Mouse (Mus musculus): ENCODE measurements at regions not wholly inside any gene's neighbourhood (a gene's known extent, or its start where the extent isn't known, plus 50 kb on each side); places are given as distances from the start of the nearest gene placed in this dataset.

- DNase-seq (ENCODE audit: low spot score in 2 of 2): no peak
- intact Hi-C loops (cut with DNase I): no loop called here
Observed at GRCm38 (mm10) chr17:52448701-52449100, 153.8 kb upstream of the Kcnh8 start.

- peak in 1 of 2 experiments; percentile 22 for DNase-seq (ENCODE audit: low spot score in 2 of 2)
- intact Hi-C loops (cut with DNase I): loop anchor here (10.0 kb wide), 1 partner anchor 625 kb away; the partner anchor contains the start of gene Satb1
Observed at GRCm38 (mm10) chr17:52459303-52459996, 143.1 kb upstream of the Kcnh8 start.

GRCm38 (mm10) chr17:52459997-52460387 lies 142.5 kb upstream of the Kcnh8 start:
- DNase-seq (ENCODE audit: low spot score in 2 of 2): no peak
- intact Hi-C loops (cut with DNase I): loop anchor here (5.0 to 10.0 kb wide), 4 partner anchors 625 to 1648 kb away; partner anchors contain the start of gene Satb1

GRCm38 (mm10) chr17:52461264-52461663 lies 141.2 kb upstream of the Kcnh8 start:
- peak; percentile 14 to 46 for DNase-seq (ENCODE audit: low spot score in 2 of 2)
- intact Hi-C loops (cut with DNase I): loop anchor here (5.0 to 10.0 kb wide), 3 partner anchors 649 to 1649 kb away; no protein-coding TSS in a partner anchor

GRCm38 (mm10) chr17:52461709-52462141 lies 140.8 kb upstream of the Kcnh8 start:
- intact Hi-C loops (cut with DNase I): loop anchor here (5.0 to 10.0 kb wide), 3 partner anchors 649 to 1649 kb away; no protein-coding TSS in a partner anchor
- peak; percentile 62 to 86 for DNase-seq (ENCODE audit: low spot score in 2 of 2)

GRCm38 (mm10) chr17:52462361-52462760 lies 140.1 kb upstream of the Kcnh8 start:
- intact Hi-C loops (cut with DNase I): loop anchor here (5.0 to 10.0 kb wide), 3 partner anchors 650 to 1650 kb away; no protein-coding TSS in a partner anchor

GRCm38 (mm10) chr17:52468464-52468863 lies 134.0 kb upstream of the Kcnh8 start:
- intact Hi-C loops (cut with DNase I): loop anchor here (10.0 kb wide), 1 partner anchor 1484 kb away; no protein-coding TSS in a partner anchor
- DNase-seq (ENCODE audit: low spot score in 2 of 2): no peak

More at GRCm38 (mm10) chr17:52462361-52462760, 140.1 kb upstream of the Kcnh8 start:
- DNase-seq (ENCODE audit: low spot score in 2 of 2): no peak

- intact Hi-C loops (cut with DNase I): no loop called here
Observed at GRCm38 (mm10) chr17:52479327-52480086, 123.0 kb upstream of the Kcnh8 start.

GRCm38 (mm10) chr17:52480087-52480638 lies 122.3 kb upstream of the Kcnh8 start:
- no peak for DNase-seq (ENCODE audit: low spot score in 2 of 2)
- intact Hi-C loops (cut with DNase I): no loop called here

More at GRCm38 (mm10) chr17:52479327-52480086, 123.0 kb upstream of the Kcnh8 start:
- no peak for DNase-seq (ENCODE audit: low spot score in 2 of 2)

GRCm38 (mm10) chr17:52506760-52507159 lies 95.7 kb upstream of the Kcnh8 start:
- intact Hi-C loops (cut with DNase I): no loop called here
- DNase-seq (ENCODE audit: low spot score in 2 of 2): no peak

- no peak for DNase-seq (ENCODE audit: low spot score in 2 of 2)
- intact Hi-C loops (cut with DNase I): no loop called here
Observed at GRCm38 (mm10) chr17:52530260-52530659, 72.2 kb upstream of the Kcnh8 start.
